Mouse (Mus musculus) megakaryocyte, embryonic 14.5 days (primary cell): ENCODE data around the gene Taf11. TPM values are rescaled to one million over a fixed set of nuclear protein-coding genes. Genes with fewer than 3 reads are reported as not detected.

Experiments used
- H3K27me3 ChIP-seq: replicated peaks from 2 replicates; pipeline ENCODE3; 2012; ENCODE audit warnings: inconsistent platforms
- H3K36me3 ChIP-seq: replicated peaks from 2 replicates; pipeline ENCODE3; 2012; ENCODE audit warnings: low read length, inconsistent platforms, mixed read lengths
- H3K4me1 ChIP-seq: 2 replicates; pipeline ENCODE4 v1.6.1; 2012; ENCODE audit warnings: inconsistent platforms
- H3K4me3 ChIP-seq: replicated peaks from 2 replicates; pipeline ENCODE3; 2012; ENCODE audit warnings: moderate library complexity, mild to moderate bottlenecking, inconsistent platforms
- H3K9me3 ChIP-seq: 2 replicates; pipeline ENCODE4 v1.6.1; 2012; ENCODE audit warnings: inconsistent platforms
- FLI1 ChIP-seq: IDR thresholded peaks from 2 replicates; pipeline ENCODE4 v1.6.1; 2012; ENCODE audit warnings: low read length, inconsistent platforms, mixed read lengths
- GATA1 ChIP-seq: IDR thresholded peaks from 3 replicates; pipeline ENCODE4 v1.6.1; 2012; ENCODE audit warnings: mixed read lengths, low read length, inconsistent platforms, borderline replicate concordance
- polyA plus RNA-seq: library from polyadenylated mRNA; stranded (reverse); fragments of >175 nt; gene quantifications from 2 replicates; pipeline ENCODE4 v1.2.3, GENCODE M21; 2012; ENCODE audit warnings: low replicate concordance; ENCODE audit not compliant: insufficient read depth

Gene Taf11
- 13.2 and 82.5 TPM in 2 replicates for polyA plus RNA-seq

- Histone ChIP-seq H3K27me3 (no peaks in the 10 kb centered on the region), H3K9me3 (no peaks in the 10 kb centered on the region), H3K4me1 (peaks cover 43% of the 10 kb centered on the region), H3K4me3 (peak within 1 kb of the TSS; percentile 97), H3K36me3 (peaks cover 22% of the 10 kb centered on the region)
- TF ChIP-seq FLI1: no peak
These were observed at the start of gene Taf11 for GRCm38 (mm10) chr17:27909622-27910500. Gene Taf11, minus strand, starts transcription at chr17:27909844.

- H3K4me3 ChIP-seq: no peak overlapping the region
- no peaks in the 10 kb centered on the region for H3K27me3 ChIP-seq
- TF ChIP-seq FLI1: no peak
- TF ChIP-seq GATA1: no peak
These were observed 48.0 kb upstream of the Taf11 start for GRCm38 (mm10) chr17:27957649-27958048.

GRCm38 (mm10) chr17:27954629-27955402, 45.2 kb upstream of the Taf11 start:
- H3K27me3 ChIP-seq: no peaks in the 10 kb centered on the region
- no peaks in the 10 kb centered on the region for H3K9me3 ChIP-seq
- TF ChIP-seq GATA1 (no peak), FLI1 (no peak)
- H3K4me1 ChIP-seq: peaks cover 26% of the 10 kb centered on the region; the same call in 1 of the 2 replicates
- H3K4me3 ChIP-seq: no peak overlapping the region
- peaks cover 3% of the 10 kb centered on the region for H3K36me3 ChIP-seq

More at GRCm38 (mm10) chr17:27957649-27958048, 48.0 kb upstream of the Taf11 start:
- Histone ChIP-seq H3K9me3 (no peaks in the 10 kb centered on the region), H3K4me1 (peaks cover 28% of the 10 kb centered on the region; the same call in 1 of the 2 replicates), H3K36me3 (peaks cover 3% of the 10 kb centered on the region)

- Histone ChIP-seq H3K9me3 (peaks cover 7% of the 10 kb centered on the region), H3K4me1 (peaks cover 20% of the 10 kb centered on the region; the same call in 1 of the 2 replicates), H3K27me3 (no peaks in the 10 kb centered on the region), H3K36me3 (peaks cover 8% of the 10 kb centered on the region), H3K4me3 (no peak overlapping the region)
- TF ChIP-seq GATA1: no peak
- TF ChIP-seq FLI1: no peak
These were observed 43.5 kb upstream of the Taf11 start for GRCm38 (mm10) chr17:27953136-27953535.

GRCm38 (mm10) chr17:27947155-27947554, 37.5 kb upstream of the Taf11 start:
- H3K27me3 ChIP-seq: no peaks in the 10 kb centered on the region
- H3K36me3 ChIP-seq: peaks cover 5% of the 10 kb centered on the region
- TF ChIP-seq FLI1 (no peak), GATA1 (no peak)
- no peak overlapping the region for H3K4me3 ChIP-seq
- peaks cover 7% of the 10 kb centered on the region for H3K9me3 ChIP-seq
- peaks cover 15% of the 10 kb centered on the region for H3K4me1 ChIP-seq

GRCm38 (mm10) chr17:27946371-27946770, 36.7 kb upstream of the Taf11 start:
- Histone ChIP-seq H3K36me3 (peaks cover 5% of the 10 kb centered on the region), H3K4me3 (no peak overlapping the region), H3K27me3 (no peaks in the 10 kb centered on the region), H3K9me3 (peaks cover 7% of the 10 kb centered on the region), H3K4me1 (peaks cover 22% of the 10 kb centered on the region)
- TF ChIP-seq GATA1 (no peak), FLI1 (no peak)

- peaks cover 7% of the 10 kb centered on the region for H3K9me3 ChIP-seq
- H3K4me1 ChIP-seq: peaks cover 29% of the 10 kb centered on the region
- TF ChIP-seq FLI1 (no peak), GATA1 (no peak)
- H3K27me3 ChIP-seq: no peaks in the 10 kb centered on the region
- H3K36me3 ChIP-seq: peaks cover 5% of the 10 kb centered on the region
- no peak overlapping the region for H3K4me3 ChIP-seq
These were observed 36.0 kb upstream of the Taf11 start for GRCm38 (mm10) chr17:27945546-27946216.

GRCm38 (mm10) chr17:27942131-27942530, 32.5 kb upstream of the Taf11 start:
- Histone ChIP-seq H3K27me3 (no peaks in the 10 kb centered on the region), H3K4me3 (no peak overlapping the region), H3K4me1 (peaks cover 60% of the 10 kb centered on the region), H3K9me3 (no peaks in the 10 kb centered on the region), H3K36me3 (no peaks in the 10 kb centered on the region)
- TF ChIP-seq GATA1: no peak
- no peak for TF ChIP-seq FLI1

GRCm38 (mm10) chr17:27941698-27942097, 32.1 kb upstream of the Taf11 start:
- H3K36me3 ChIP-seq: no peaks in the 10 kb centered on the region
- no peak overlapping the region for H3K4me3 ChIP-seq
- no peak for TF ChIP-seq GATA1
- no peak for TF ChIP-seq FLI1
- H3K4me1 ChIP-seq: peaks cover 64% of the 10 kb centered on the region
- no peaks in the 10 kb centered on the region for H3K9me3 ChIP-seq
- H3K27me3 ChIP-seq: no peaks in the 10 kb centered on the region

- peaks cover 69% of the 10 kb centered on the region for H3K4me1 ChIP-seq
- no peaks in the 10 kb centered on the region for H3K36me3 ChIP-seq
- TF ChIP-seq GATA1 (no peak), FLI1 (no peak)
- no peaks in the 10 kb centered on the region for H3K27me3 ChIP-seq
- H3K4me3 ChIP-seq: peak overlapping the region; percentile 48
- H3K9me3 ChIP-seq: no peaks in the 10 kb centered on the region
These were observed 31.5 kb upstream of the Taf11 start for GRCm38 (mm10) chr17:27941178-27941577.
